Mouse (Mus musculus) spleen, adult 2 months (tissue): ENCODE results near the gene Slc35f2.

ENCODE experiments used
- CTCF ChIP-seq: fragments of 200-500 bp; IDR thresholded peaks from 2 replicates; pipeline ENCODE4 v1.5.1; 2011; ENCODE audit warnings: mild to moderate bottlenecking, inconsistent platforms; ENCODE audit not compliant: insufficient read depth, insufficient read length, insufficient replicate concordance; ENCODE audit errors: extremely low read depth
- POLR2A ChIP-seq: fragments of 200-500 bp; IDR thresholded peaks from 2 replicates; pipeline ENCODE4 v1.6.1; 2011; ENCODE audit warnings: low read depth, low read length, inconsistent platforms

DNA sequence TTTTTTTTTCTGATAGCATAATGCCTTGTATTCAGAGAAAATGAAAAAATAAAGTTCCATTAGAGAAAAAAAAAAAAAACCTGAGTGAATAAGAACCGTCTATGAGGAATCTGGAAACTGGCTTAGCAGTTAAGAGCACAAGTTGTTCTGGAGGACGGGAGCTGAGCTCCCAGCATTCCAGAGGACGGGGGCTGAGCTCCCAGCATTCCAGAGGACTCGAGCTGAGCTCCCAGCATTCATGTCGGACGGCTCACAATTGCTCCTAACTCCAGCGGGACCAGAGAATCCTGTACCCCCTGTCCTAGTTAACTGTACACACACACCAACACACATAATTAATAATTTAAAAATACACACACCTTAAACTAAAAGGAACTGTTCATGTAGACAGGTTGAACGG lies 67.5 kb downstream of the Slc35f2 start:
- TF ChIP-seq CTCF (no peak), POLR2A (no peak)
